Mouse (Mus musculus) olfactory bulb, adult 2 months (tissue): ENCODE data around the gene Zcchc17.

Experiments
- CTCF ChIP-seq: fragments of 200-500 bp; IDR thresholded peaks from 2 replicates; pipeline ENCODE4 v1.5.1; 2012; ENCODE audit warnings: low read depth, mild to moderate bottlenecking, low read length, moderate library complexity; ENCODE audit not compliant: insufficient read depth
- POLR2A ChIP-seq: fragments of 200-500 bp; IDR thresholded peaks from 2 replicates; pipeline ENCODE4 v1.6.1; 2012; ENCODE audit warnings: mild to moderate bottlenecking, low read depth, low read length, moderate library complexity; ENCODE audit not compliant: insufficient read depth

- TF ChIP-seq CTCF (no peak), POLR2A (no peak)
These were observed 471 bp upstream of the Zcchc17 start for GRCm38 (mm10) chr4:130360238-130360590.
